8 mouse cellular contexts compared by ENCODE assay signal in genomic region chr7:70351981-70352560, GRCm38 (mm10). TPM values are rescaled to one million over a fixed set of nuclear protein-coding genes. Genes with fewer than 3 reads are reported as not detected.
DNase-seq lines count a peak whose midpoint lies in the region; ATAC-seq and TF ChIP-seq lines count a peak whose summit lies in the region.

No protein-coding gene starts in this region.

- peak overlapping the region; percentile 92 for H3K27ac ChIP-seq in gastrocnemius, adult 2 months
- peak overlapping the region; percentile 98 for H3K27ac ChIP-seq in hindbrain, embryonic 10.5 days
- H3K27ac ChIP-seq in liver, embryonic 16.5 days (ENCODE audit: low read length): no peak overlapping the region

- no peaks in the 10 kb centered on the region for H3K9me3 ChIP-seq in hindbrain, embryonic 10.5 days
- H3K9me3 ChIP-seq in liver, embryonic 16.5 days (replicated peaks; ENCODE audit: control insufficient read depth, low read length): no peaks in the 10 kb centered on the region

- H3K36me3 ChIP-seq in hindbrain, embryonic 10.5 days: peaks cover 29% of the 10 kb centered on the region
- no peaks in the 10 kb centered on the region for H3K36me3 ChIP-seq in liver, embryonic 16.5 days (ENCODE audit: control insufficient read depth, insufficient read depth)

- TF ChIP-seq CTCF in gastrocnemius, adult 2 months (IDR thresholded peaks at IDR 0.05): no peak

- 0% methylated on average over 1 of the region's 1 CpGs for WGBS in hindbrain, embryonic 10.5 days
- WGBS in liver, embryonic 16.5 days (ENCODE audit: insufficient replicate concordance): 0% methylated on average over 1 of the region's 1 CpGs

- peaks cover 57% of the 10 kb centered on the region for H3K27me3 ChIP-seq in hindbrain, embryonic 10.5 days (ENCODE audit: insufficient read depth, poor library complexity, severe bottlenecking)
- H3K27me3 ChIP-seq in liver, embryonic 16.5 days (ENCODE audit: control insufficient read depth, insufficient read depth, low read depth, low read length): peaks cover 40% of the 10 kb centered on the region

- no peak for DNase-seq in gastrocnemius, adult 2 months
- DNase-seq in gastrocnemius, adult 18-20 months (ENCODE audit: low spot score): no peak
- peak; percentile 53 for DNase-seq in Muller cell, postnatal 12 days (ENCODE audit: inconsistent ontology term)
- DNase-seq in hindbrain, embryonic 10.5 days (ENCODE audit: low spot score): peak; percentile 28
- DNase-seq in frontal cortex, postnatal 14 days (ENCODE audit: low spot score in 2 of 2): no peak
- no peak for DNase-seq in spleen, postnatal 14 days (ENCODE audit: low spot score in 2 of 2)
- no peak for DNase-seq in gastrocnemius, postnatal 10 days

- H3K4me2 ChIP-seq in liver, embryonic 16.5 days (ENCODE audit: low read depth, low read length): peak overlapping the region; percentile 39

- no peak overlapping the region for H3K9ac ChIP-seq in liver, embryonic 16.5 days (ENCODE audit: low read depth, low read length)

- intact Hi-C loops in gastrocnemius, adult 2 months (cut with DNase I): loop anchor here (1.0 kb wide), 1 partner anchor 8 kb away; no protein-coding TSS in a partner anchor

- ATAC-seq in liver, embryonic 16.5 days (ENCODE audit: low read depth): no peak

- peaks cover 82% of the 10 kb centered on the region for H3K4me1 ChIP-seq in hindbrain, embryonic 10.5 days (replicated peaks)
- H3K4me1 ChIP-seq in liver, embryonic 16.5 days (ENCODE audit: control insufficient read depth, low read depth, low read length): no peaks in the 10 kb centered on the region

- peak overlapping the region; percentile 94 for H3K4me3 ChIP-seq in gastrocnemius, adult 2 months
- peak overlapping the region; percentile 93 for H3K4me3 ChIP-seq in hindbrain, embryonic 10.5 days
- no peak overlapping the region for H3K4me3 ChIP-seq in liver, embryonic 16.5 days (ENCODE audit: low read depth, low read length)

RNA-seq across cellular contexts. Expression of gene Nr2f2, which starts 14.5 kb away (rescaled TPM):
- total RNA-seq in gastrocnemius, adult 2 months (2021): 10 to 100 TPM; 15.8 to 16.2 TPM
- total RNA-seq in gastrocnemius, adult 18-20 months (2021): 10 to 100 TPM; 18.6 to 25.1 TPM
- polyA plus RNA-seq in hindbrain, embryonic 10.5 days (2016; fragmentation: Nextera tagmentation; extraction: Ambion mirVana): 83.4 and 86.4 TPM in 2 replicates
- 6.2 and 6.7 TPM in 2 replicates for polyA plus RNA-seq in liver, embryonic 16.5 days (2015; fragmentation: Nextera tagmentation; extraction: Ambion mirVana)
- total RNA-seq in gastrocnemius, postnatal 10 days (2021): 10 to 100 TPM; 32.7 to 39.2 TPM

Comparison
In these comparisons a context has a peak if more than half of its experiments do, and no peak if none do; other contexts are left out.
1. DNase-seq: peak in Muller cell, postnatal 12 days (single experiment) and hindbrain, embryonic 10.5 days (single experiment); none in gastrocnemius, adult 2 months (single experiment), gastrocnemius, adult 18-20 months (single experiment), frontal cortex, postnatal 14 days (0 of 2), spleen, postnatal 14 days (0 of 2) and gastrocnemius, postnatal 10 days (single experiment).